Mouse (Mus musculus): Measurements from ENCODE around the gene Cops9.

GRCm38 (mm10) chr1:92673258-92673782 is 31.5 kb upstream of the Cops9 start:
- TF ChIP-seq CTCF (IDR thresholded peaks at IDR 0.05; ENCODE audit: insufficient read depth, low read length) (no peak), POLR2A (IDR thresholded peaks at IDR 0.05; ENCODE audit: borderline replicate concordance, extremely low read depth, low read depth, low read length) (no peak)

Measured in lung, adult 2 months (tissue).